Mouse (Mus musculus) c-Kit-positive CD71-negative TER-119-negative erythroid progenitor cells, embryonic 14.5 days (primary cell): ENCODE measurements around the gene Calu.

Source experiments
- DNase-seq: peaks from one replicate; pipeline ENCODE4 v3.0.0-alpha.2; 2013; ENCODE audit warnings: low read depth

Gene Calu

GRCm38 (mm10) chr6:29420596-29420995 lies 72.7 kb downstream of the Calu start:
- no peak for DNase-seq

- DNase-seq = no peak
Measured at GRCm38 (mm10) chr6:29425118-29425517, 77.2 kb downstream of the Calu start.

- no peak for DNase-seq
Measured at GRCm38 (mm10) chr6:29426331-29426730, 78.5 kb downstream of the Calu start.
